Mouse (Mus musculus): ENCODE data around the gene Aff3. TPM values are rescaled to one million over a fixed set of nuclear protein-coding genes. Genes with fewer than 3 reads are reported as not detected.

Aff3 gene
- polyA plus RNA-seq, 1 experiment from 2014 or later = 0.03 TPM

DNA sequence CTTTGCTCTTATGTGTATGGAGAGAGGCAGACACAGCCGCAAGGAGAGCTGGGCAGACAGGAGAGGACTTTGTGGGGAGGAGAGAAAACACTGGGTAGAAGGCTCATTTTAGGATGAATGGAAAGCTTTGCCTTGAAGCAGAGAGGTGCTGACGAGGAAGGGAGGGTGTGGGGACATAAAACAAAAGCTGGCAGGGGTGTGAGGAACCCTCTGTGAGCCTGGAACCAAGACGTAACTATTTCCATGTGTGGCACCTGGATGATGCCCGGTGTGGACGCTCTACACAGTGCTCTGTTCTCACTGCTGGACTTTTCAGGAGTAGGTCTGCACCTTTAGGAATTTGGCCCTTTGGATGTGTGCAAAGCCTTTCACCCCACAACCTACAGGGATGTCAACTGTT is 447.7 kb downstream of the Aff3 start:
- Histone ChIP-seq H3K4me3 (ENCODE audit: inconsistent target) (no peak overlapping the region), H3K79me2 (ENCODE audit: inconsistent target) (no peaks in the 10 kb centered on the region), H3K27ac (no peak overlapping the region), H3K36me3 (ENCODE audit: inconsistent target) (no peaks in the 10 kb centered on the region)
- WGBS (ENCODE audit: missing documents) = 88% methylated on average over 5 of the region's 5 CpGs

DNA sequence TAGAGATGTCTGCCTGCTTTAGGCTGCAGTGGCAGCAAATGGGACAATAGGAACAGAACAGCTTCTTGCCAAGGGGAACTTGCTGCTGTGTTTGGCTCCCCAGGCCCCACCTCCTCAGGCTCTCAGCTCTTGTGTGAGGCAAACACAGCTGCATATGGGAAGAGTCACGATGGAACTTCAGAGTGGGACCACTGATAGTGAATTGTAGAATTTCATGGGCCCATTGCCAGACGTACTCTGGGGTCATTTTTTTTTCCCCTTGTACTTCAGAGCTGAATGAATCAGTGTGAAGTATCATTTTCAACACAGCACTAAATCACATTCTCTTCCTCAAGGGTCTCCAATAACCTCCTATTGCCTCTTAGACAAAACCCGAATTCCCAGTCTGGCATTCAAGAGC is 451.4 kb downstream of the Aff3 start:
- H3K79me2 ChIP-seq (ENCODE audit: inconsistent target) = no peaks in the 10 kb centered on the region
- H3K36me3 ChIP-seq (ENCODE audit: inconsistent target) = no peaks in the 10 kb centered on the region
- no peak overlapping the region for H3K4me3 ChIP-seq (ENCODE audit: inconsistent target)
- WGBS (ENCODE audit: missing documents) = 86% methylated on average over 3 of the region's 3 CpGs
- H3K27ac ChIP-seq = no peak overlapping the region

DNA sequence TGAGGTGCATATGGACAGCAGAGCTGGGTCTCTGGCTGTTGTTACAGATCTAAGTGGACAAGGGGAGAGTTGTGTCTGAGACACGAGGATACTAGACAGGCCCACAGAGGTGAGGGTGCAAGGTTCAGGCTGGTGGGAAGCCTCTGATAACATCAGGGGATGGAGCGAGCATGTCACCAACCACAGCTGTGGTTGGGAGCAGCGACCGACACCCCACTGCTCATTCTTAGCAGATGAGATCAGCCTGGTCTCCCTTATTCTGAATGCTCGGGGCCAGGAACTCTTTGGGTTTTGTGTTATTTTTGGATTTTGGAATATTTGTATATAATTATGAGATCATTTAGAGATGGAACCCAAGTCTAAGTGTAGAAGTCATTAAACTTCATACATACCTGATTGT is 452.4 kb downstream of the Aff3 start:
- WGBS (ENCODE audit: missing documents) = 88% methylated on average over 5 of the region's 5 CpGs
- Histone ChIP-seq H3K4me3 (ENCODE audit: inconsistent target) (no peak overlapping the region), H3K27ac (no peak overlapping the region), H3K79me2 (ENCODE audit: inconsistent target) (no peaks in the 10 kb centered on the region), H3K36me3 (ENCODE audit: inconsistent target) (no peaks in the 10 kb centered on the region)

DNA sequence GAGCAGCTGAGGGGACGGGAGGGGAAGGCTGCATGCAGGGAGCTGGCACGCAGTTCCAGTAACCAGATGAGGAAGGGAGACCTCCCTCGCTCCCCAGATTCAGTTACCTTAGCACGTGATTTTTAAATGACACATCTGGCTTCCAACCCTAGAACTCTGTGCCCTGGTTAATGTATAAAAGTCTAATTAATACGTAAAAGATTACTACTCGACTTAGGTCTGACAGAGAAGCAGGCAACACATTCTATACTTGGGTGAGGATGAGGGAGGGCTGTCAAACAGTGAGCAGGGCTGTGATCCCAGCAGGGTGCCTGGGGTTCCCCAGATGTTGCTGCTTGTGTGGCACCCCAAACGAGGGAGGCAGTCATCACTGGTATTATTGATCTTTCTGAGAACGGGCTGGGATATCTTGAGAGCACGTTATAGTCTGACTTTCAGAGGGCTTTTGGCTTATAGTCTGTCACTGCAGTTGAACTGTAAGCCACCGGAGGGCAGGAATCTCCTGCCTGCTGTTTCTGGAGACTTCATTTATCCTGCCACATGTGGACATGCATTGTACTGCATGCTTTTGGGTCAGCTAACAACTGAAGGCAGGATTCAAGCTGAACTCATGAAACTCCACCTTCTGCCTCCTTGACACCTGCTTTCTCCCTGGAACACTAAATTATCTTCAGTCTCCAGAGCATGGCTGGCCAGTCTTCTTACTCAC is 462.1 kb downstream of the Aff3 start:
- no peaks in the 10 kb centered on the region for H3K36me3 ChIP-seq (ENCODE audit: inconsistent target)
- no peak overlapping the region for H3K4me3 ChIP-seq (ENCODE audit: inconsistent target)
- H3K79me2 ChIP-seq (ENCODE audit: inconsistent target) = no peaks in the 10 kb centered on the region
- no peak overlapping the region for H3K27ac ChIP-seq
- WGBS (ENCODE audit: missing documents) = 92% methylated on average over 10 of the region's 10 CpGs

DNA sequence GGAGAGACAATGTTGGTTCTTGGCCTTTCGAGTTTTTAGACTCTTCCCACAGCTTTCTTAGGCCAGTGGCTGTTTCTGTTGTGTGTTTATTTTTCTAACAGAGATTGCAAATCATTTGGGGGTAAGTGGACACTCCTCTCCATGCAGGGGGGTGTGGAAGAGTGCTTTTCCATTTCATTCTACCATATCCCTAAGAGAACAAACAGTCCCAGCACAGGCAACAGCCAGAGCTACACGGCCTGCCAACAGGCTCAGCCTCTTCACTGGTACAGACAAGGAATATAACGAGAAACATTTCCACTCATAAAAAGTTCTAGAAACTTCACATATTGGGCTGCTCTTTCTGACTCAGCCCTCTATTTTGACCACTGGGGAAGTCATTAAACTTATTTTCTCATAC is 463.0 kb downstream of the Aff3 start:
- Histone ChIP-seq H3K4me3 (ENCODE audit: inconsistent target) (no peak overlapping the region), H3K79me2 (ENCODE audit: inconsistent target) (no peaks in the 10 kb centered on the region), H3K36me3 (ENCODE audit: inconsistent target) (no peaks in the 10 kb centered on the region), H3K27ac (no peak overlapping the region)
- WGBS (ENCODE audit: missing documents) = 97% methylated on average over 3 of the region's 3 CpGs

DNA sequence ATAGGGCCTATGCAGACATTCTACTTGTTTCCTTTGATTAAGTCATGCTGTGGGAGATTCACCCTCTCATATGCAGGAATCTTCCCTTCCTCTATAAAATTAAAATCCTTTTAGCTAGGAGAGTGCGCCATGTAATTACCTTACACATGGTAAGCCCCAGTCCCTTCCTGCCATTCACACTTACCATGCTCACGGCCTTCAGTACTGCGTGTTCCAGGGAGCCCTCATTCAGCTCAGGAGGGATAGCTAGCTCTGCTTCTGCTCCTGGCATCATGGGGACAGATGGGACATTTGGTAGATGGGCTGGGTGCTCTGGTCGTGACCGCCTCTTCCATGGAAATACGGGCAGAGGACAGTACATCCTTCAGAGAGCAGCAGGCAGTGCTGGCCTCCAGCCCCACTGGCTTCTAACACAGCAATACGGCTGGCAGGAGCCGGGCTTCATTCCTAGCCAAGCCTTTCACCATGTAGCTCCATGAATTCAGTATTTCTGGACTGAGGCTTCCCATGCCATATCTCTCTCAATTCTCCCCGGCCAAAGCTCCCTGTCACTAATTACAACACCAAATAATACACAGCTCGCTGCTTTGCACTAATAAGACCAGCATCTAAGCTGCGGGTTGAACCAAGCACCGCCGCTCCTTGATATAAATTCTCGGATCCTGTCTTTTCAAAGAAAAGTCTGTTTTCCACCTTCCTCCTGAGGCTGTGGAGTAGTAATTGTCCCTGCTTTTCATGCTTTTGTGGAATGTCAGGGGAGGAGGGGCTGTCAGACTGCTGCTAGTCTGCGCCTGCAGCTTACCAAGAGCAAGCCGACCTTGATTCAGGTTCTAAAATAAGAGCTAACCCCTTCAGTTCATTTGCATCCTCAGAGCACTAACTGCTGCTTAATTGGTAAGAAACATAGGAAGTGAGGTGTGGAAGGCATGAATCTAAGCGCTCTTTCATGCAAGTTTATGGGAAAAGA is 464.8 kb downstream of the Aff3 start:
- H3K36me3 ChIP-seq (ENCODE audit: inconsistent target) = no peaks in the 10 kb centered on the region
- no peaks in the 10 kb centered on the region for H3K79me2 ChIP-seq (ENCODE audit: inconsistent target)
- no peak overlapping the region for H3K4me3 ChIP-seq (ENCODE audit: inconsistent target)
- WGBS (ENCODE audit: missing documents) = 94% methylated on average over 15 of the region's 17 CpGs
- H3K27ac ChIP-seq = no peak overlapping the region

DNA sequence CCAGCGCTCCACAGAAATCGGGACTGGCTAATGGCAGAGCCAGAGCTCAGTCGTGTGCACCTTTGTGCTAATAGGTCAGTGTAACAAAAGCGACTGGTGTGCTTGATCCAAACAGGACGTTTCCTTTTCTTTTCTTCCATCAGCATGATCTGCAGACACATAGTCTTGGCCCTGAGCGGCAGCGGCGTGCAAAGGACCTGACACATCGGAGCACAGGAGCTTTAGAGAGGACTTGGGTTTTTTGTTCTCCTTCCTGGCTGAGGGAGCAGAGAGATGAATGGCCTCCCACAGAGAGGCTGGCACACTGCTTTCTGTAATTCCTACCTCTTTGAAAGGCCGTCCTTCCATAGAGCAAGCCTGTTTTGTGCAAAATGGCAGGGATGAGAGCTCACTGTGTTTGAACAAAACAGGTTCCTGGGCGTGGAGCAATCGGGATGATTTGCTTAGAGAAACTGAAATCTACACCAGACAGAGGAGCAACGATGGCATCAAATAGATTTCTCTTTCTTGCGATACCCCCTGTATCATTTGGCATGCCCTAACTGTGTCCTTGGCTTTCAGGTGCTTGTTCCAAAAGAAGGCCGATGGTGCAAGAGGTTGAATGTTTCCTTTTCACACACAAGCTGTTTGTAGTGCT is 466.2 kb downstream of the Aff3 start:
- H3K27ac ChIP-seq = no peak overlapping the region
- 93% methylated on average over 15 of the region's 15 CpGs for WGBS (ENCODE audit: missing documents)
- H3K79me2 ChIP-seq (ENCODE audit: inconsistent target) = no peaks in the 10 kb centered on the region
- no peak overlapping the region for H3K4me3 ChIP-seq (ENCODE audit: inconsistent target)
- H3K36me3 ChIP-seq (ENCODE audit: inconsistent target) = no peaks in the 10 kb centered on the region

DNA sequence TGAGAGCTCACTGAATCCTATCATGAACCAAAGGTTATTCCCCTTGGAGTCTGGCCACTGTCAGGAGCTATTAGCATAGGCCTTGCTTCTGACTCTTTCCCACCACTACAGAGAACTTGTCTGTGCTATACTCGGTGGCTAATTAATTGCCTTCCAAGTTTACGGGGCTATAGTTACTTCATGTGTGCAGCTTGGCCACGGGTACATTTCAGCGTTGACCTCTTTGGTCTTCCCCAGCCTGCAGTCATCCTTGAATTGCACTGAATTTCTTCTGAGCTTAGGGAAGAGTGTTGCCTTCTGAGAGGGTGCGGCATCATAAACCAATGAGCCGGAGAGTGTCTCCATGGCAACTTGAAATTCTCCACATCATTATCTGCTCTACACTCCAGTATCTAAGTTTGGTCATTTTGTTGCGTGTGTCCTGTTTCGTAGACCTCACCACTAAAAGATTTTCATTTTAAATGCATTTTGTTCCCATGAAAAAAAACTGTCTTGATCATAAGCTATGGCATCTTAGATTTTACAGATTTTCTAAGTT is 467.5 kb downstream of the Aff3 start:
- Histone ChIP-seq H3K36me3 (ENCODE audit: inconsistent target) (no peaks in the 10 kb centered on the region), H3K79me2 (ENCODE audit: inconsistent target) (no peaks in the 10 kb centered on the region), H3K27ac (no peak overlapping the region), H3K4me3 (ENCODE audit: inconsistent target) (no peak overlapping the region)
- WGBS (ENCODE audit: missing documents) = 94% methylated on average over 7 of the region's 8 CpGs

DNA sequence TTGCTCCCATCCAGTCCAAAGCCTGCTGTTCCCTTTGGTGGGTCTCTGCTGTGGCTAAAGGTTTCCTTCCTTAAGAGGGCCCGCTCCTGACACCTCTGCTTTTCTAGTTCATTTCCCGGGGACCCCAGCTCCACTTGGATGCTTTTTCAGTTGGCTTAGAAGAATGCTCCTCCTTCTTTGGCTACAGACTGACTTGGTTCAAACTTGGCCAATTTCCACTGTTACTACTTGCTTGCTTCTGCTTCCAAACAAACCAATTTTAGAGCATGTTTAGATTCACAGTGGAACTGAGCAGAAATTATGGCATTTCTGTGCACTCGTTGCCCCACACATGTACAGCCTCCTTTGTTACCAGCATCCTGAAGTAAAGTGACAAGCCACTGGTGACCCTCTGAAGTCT is 469.0 kb downstream of the Aff3 start:
- Histone ChIP-seq H3K36me3 (ENCODE audit: inconsistent target) (no peaks in the 10 kb centered on the region), H3K79me2 (ENCODE audit: inconsistent target) (no peaks in the 10 kb centered on the region), H3K4me3 (ENCODE audit: inconsistent target) (no peak overlapping the region), H3K27ac (no peak overlapping the region)
- whole genome bisulfite sequencing (ENCODE audit: missing documents) = 91% methylated on average over 3 of the region's 3 CpGs

DNA sequence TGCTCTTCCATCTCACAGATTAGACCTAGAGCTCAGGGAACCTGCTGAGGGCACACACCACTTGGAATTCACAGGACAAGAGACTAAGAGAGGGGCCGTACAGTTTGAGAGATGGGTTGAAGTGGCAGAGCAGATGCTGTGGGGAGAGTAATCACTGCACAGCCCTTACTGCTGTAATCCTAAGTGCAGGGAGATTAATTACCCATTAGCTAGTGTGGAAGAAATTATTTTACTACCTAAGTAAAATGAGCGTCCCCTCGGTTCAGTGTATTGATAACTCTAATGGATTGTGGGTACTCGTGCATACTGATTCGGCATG is 478.6 kb downstream of the Aff3 start:
- WGBS (ENCODE audit: missing documents) = 93% methylated on average over 5 of the region's 5 CpGs
- Histone ChIP-seq H3K27ac (no peak overlapping the region), H3K36me3 (ENCODE audit: inconsistent target) (no peaks in the 10 kb centered on the region), H3K4me3 (ENCODE audit: inconsistent target) (no peak overlapping the region), H3K79me2 (ENCODE audit: inconsistent target) (no peaks in the 10 kb centered on the region)

DNA sequence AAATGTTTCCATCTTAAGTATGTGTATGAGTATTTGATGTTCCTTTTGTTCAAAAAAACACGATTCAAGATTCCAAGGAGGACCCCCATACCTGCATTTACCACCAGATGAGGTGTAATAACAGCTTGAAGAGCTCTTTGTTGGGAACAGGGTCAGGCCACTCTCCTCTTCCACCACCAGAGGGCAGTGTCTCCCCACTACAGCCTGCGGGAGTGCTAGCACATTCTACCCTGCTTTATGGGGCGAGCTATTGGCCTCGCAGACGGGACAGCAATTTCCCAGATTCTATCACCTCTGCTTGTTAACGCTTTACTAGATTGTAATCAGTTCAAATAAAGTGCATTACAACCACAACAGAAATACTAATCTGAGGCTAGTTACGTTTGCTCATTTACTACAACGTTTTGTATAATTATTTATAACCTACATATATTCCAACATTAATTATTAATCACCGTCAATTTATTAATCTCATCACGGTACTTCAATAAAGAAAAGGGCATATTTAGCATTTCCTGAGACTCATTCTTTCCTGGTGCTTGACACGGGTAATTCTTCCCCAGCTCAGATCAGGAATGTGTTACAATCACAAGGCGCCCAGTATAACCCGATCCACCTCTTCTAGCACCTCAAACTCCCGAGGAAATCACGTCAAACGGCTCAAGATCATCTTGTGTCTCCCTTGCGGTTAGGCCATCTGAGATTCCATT is 479.1 kb downstream of the Aff3 start:
- 65% methylated on average over 15 of the region's 17 CpGs for WGBS (ENCODE audit: missing documents)
- Histone ChIP-seq H3K27ac (no peak overlapping the region), H3K79me2 (ENCODE audit: inconsistent target) (no peaks in the 10 kb centered on the region), H3K4me3 (ENCODE audit: inconsistent target) (no peak overlapping the region), H3K36me3 (ENCODE audit: inconsistent target) (no peaks in the 10 kb centered on the region)

DNA sequence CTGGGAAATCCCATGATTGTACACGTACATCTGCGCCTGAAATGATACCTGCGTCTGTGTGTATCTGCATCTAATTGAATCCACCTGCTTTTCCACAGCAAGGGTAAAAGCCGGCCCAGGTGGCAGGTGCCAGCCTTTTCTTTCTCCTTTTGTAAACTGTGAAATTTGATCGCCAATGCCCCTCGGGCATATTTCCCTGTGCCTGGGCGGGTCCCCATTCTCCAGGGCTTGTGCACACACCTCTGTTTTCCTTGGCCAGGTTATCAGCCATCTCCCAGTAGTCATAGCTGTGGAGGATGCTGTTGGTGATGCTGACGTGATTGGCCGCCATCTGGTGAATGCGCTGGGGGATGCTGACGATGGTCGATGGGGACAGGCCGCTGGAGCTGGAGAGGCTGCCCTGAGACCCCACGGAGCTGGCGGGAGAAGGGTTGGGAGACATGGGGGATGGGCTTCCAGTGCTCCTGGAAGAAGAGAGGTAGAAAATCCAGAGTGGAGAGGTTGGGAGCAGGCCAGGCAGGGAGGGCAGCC is 483.7 kb downstream of the Aff3 start:
- no peak overlapping the region for H3K4me3 ChIP-seq (ENCODE audit: inconsistent target)
- no peaks in the 10 kb centered on the region for H3K36me3 ChIP-seq (ENCODE audit: inconsistent target)
- no peaks in the 10 kb centered on the region for H3K79me2 ChIP-seq (ENCODE audit: inconsistent target)
- WGBS (ENCODE audit: missing documents) = 93% methylated on average over 15 of the region's 15 CpGs
- H3K27ac ChIP-seq = no peak overlapping the region

DNA sequence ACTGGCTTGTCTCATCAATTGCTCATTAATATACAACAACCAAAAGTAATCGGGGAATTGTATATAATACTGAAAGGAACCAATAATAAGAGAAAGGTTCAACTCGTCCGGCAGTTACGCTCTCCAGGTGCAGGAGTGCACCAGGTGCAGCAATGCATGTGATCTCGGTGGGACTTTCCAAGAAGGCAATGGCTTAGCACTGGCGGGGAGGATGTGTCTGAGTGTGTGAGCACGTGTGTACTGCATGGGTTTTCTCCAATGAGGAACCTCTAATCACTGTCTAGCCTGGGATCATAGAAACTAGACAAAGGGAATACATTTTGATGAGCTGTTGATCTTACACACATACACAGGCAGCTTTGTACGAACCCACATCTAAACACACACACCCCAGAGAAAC is 485.8 kb downstream of the Aff3 start:
- 91% methylated on average over 8 of the region's 8 CpGs for WGBS (ENCODE audit: missing documents)
- no peaks in the 10 kb centered on the region for H3K36me3 ChIP-seq (ENCODE audit: inconsistent target)
- H3K27ac ChIP-seq = no peak overlapping the region
- no peak overlapping the region for H3K4me3 ChIP-seq (ENCODE audit: inconsistent target)
- H3K79me2 ChIP-seq (ENCODE audit: inconsistent target) = no peaks in the 10 kb centered on the region

DNA sequence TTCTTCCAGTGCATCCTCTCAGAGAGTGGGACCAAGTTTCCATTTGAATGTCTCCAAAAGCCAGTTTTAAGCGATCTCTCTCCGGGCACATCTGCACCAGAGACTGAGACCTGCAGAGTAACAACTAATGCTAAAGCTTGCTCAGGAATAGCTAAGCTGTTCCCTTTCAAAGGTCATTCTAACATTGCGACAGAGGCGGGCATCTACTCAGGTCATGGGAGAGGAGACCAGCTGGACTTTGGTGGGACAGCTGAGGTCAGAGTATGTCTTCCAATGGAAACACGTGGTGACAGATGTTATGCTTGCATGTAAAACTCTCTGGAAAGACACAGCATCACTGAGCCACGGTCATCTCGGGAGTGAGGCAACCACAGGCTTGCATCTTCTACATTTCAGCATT is 488.7 kb downstream of the Aff3 start:
- 94% methylated on average over 7 of the region's 7 CpGs for WGBS (ENCODE audit: missing documents)
- no peaks in the 10 kb centered on the region for H3K79me2 ChIP-seq (ENCODE audit: inconsistent target)
- H3K27ac ChIP-seq = no peak overlapping the region
- H3K4me3 ChIP-seq (ENCODE audit: inconsistent target) = no peak overlapping the region
- no peaks in the 10 kb centered on the region for H3K36me3 ChIP-seq (ENCODE audit: inconsistent target)
